Mouse (Mus musculus): Measurements from ENCODE around the gene Mrps24.

- no peak for TF ChIP-seq CTCF (IDR thresholded peaks at IDR 0.05; ENCODE audit: low read depth)
- no peak for TF ChIP-seq EP300 (IDR thresholded peaks at IDR 0.05; ENCODE audit: low read depth)
Observed at GRCm38 (mm10) chr11:5701821-5702220, 13.7 kb downstream of the Mrps24 start.
